ENCODE assay signal across 8 mouse cellular contexts in the genomic region with DNA sequence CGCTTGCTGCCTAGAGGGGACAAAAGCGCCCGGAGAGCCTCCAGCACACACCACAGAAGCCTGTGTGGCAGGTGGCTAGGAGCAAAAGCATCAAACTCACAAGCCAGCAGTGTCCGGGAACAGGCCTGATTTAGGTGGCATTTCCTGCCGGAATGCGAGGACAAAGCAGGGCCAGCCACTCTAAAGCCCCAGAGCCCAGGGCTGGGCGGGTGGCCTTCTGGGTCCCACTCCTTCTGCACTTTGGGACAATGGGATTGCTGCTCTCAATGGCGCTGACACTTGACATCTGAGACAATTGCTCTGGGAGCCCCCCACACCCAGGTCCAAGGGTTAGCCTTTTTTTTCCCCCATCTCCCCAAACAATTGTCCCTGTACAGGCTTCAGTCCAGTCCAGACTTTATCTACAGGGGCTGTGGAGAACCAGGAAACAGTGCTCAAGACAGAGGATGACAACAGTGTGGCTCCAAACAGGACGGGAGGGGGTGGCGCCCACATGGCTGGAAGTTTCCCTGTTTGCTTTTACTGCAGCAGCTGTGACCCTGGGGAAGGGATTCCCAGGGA. TPM values are rescaled to one million over a fixed set of nuclear protein-coding genes. Genes with fewer than 3 reads are reported as not detected.
DNase-seq lines count a peak whose midpoint lies in the region; ATAC-seq and TF ChIP-seq lines count a peak whose summit lies in the region.

No protein-coding gene starts in this region.

- H3K9me3 ChIP-seq in MEL (replicated peaks; ENCODE audit: insufficient read depth, low read length) = no peaks in the 10 kb centered on the region
- H3K9me3 ChIP-seq in embryonic facial prominence, embryonic 12.5 days = no peaks in the 10 kb centered on the region
- no peaks in the 10 kb centered on the region for H3K9me3 ChIP-seq in intestine, postnatal 0 days (ENCODE audit: control insufficient read depth)
- no peaks in the 10 kb centered on the region for H3K9me3 ChIP-seq in lung, embryonic 16.5 days (ENCODE audit: control insufficient read depth, low read length)

- no peak for ATAC-seq in embryonic facial prominence, embryonic 12.5 days (ENCODE audit: insufficient number of reproducible peaks, insufficient read depth, low FRiP score, low TSS enrichment)
- no peak for ATAC-seq in intestine, postnatal 0 days
- peak; percentile 72 for ATAC-seq in lung, embryonic 16.5 days (ENCODE audit: low read depth)

- no peak overlapping the region for H3K9ac ChIP-seq in MEL (ENCODE audit: control insufficient read depth, low read depth, low read length, poor library complexity, severe bottlenecking)
- H3K9ac ChIP-seq in embryonic facial prominence, embryonic 12.5 days = no peak overlapping the region
- no peak overlapping the region for H3K9ac ChIP-seq in intestine, postnatal 0 days (ENCODE audit: low read depth, low read length)
- no peak overlapping the region; the same call in 1 of the 2 replicates for H3K9ac ChIP-seq in lung, embryonic 16.5 days (ENCODE audit: low read length)

- peaks cover 12 to 28% of the 10 kb centered on the region in 2 experiments for H3K4me1 ChIP-seq in MEL (ENCODE audit: control insufficient read depth in 1 of 2, insufficient read depth in 2 of 2, low read length in 2 of 2)
- H3K4me1 ChIP-seq in embryonic facial prominence, embryonic 12.5 days = peaks cover 23% of the 10 kb centered on the region
- H3K4me1 ChIP-seq in intestine, postnatal 0 days (replicated peaks; ENCODE audit: control insufficient read depth, insufficient read depth, low read length) = no peaks in the 10 kb centered on the region
- 0 out of 2 replicates have a peak, but pooled peaks cover 2% of the 10 kb centered on the region for H3K4me1 ChIP-seq in lung, embryonic 16.5 days (replicated peaks; ENCODE audit: control insufficient read depth, insufficient read depth, low read length)

- WGBS in embryonic facial prominence, embryonic 12.5 days = 44% methylated on average over 10 of the region's 10 CpGs
- 54% methylated on average over 10 of the region's 10 CpGs for WGBS in intestine, postnatal 0 days
- 41% methylated on average over 10 of the region's 10 CpGs for WGBS in lung, embryonic 16.5 days

- H3K4me2 ChIP-seq in embryonic facial prominence, embryonic 12.5 days (replicated peaks) = no peak overlapping the region
- H3K4me2 ChIP-seq in intestine, postnatal 0 days (replicated peaks; ENCODE audit: low read depth) = no peak overlapping the region
- H3K4me2 ChIP-seq in lung, embryonic 16.5 days (ENCODE audit: low read depth, low read length) = no peak overlapping the region

- H3K27ac ChIP-seq in MEL (ENCODE audit: control insufficient read depth, low read depth, low read length) = peak overlapping the region; percentile 72; the same call in 1 of the 2 replicates
- peak overlapping the region; percentile 59; the same call in 1 of the 2 replicates for H3K27ac ChIP-seq in embryonic facial prominence, embryonic 12.5 days
- 0 out of 2 replicates have a peak overlapping the region, but pooled peaks have one; percentile 21 for H3K27ac ChIP-seq in intestine, postnatal 0 days (ENCODE audit: low read depth, low read length)
- H3K27ac ChIP-seq in lung, embryonic 16.5 days (ENCODE audit: low read length) = peak overlapping the region; percentile 84

- H3K79me2 ChIP-seq in MEL (ENCODE audit: control insufficient read depth, insufficient read depth, low read length, poor library complexity) = no peaks in the 10 kb centered on the region; the same call in 1 of the 2 replicates

- no peaks in the 10 kb centered on the region for H3K27me3 ChIP-seq in MEL (ENCODE audit: control insufficient read depth in 1 of 2, insufficient read depth in 2 of 2, low read length in 2 of 2)
- no peaks in the 10 kb centered on the region for H3K27me3 ChIP-seq in embryonic facial prominence, embryonic 12.5 days
- H3K27me3 ChIP-seq in intestine, postnatal 0 days (replicated peaks; ENCODE audit: control insufficient read depth, insufficient read depth, low read length) = no peaks in the 10 kb centered on the region
- H3K27me3 ChIP-seq in lung, embryonic 16.5 days (ENCODE audit: control insufficient read depth, insufficient read depth, low read depth, low read length) = no peaks in the 10 kb centered on the region

- no peak for DNase-seq in MEL (ENCODE audit: low read depth, low spot score)
- peak; percentile 58 for DNase-seq in yolk sac, embryonic 10.5 days (ENCODE audit: low spot score)
- DNase-seq in right cerebral cortex, adult 2 months (ENCODE audit: low spot score in 2 of 2) = no peak
- no peak for DNase-seq in cerebellum, adult 9-10 months
- DNase-seq in layer of hippocampus, adult 9-11 months = no peak

- TF ChIP-seq EP300 in MEL (IDR thresholded peaks at IDR 0.05; ENCODE audit: low read depth in 1 of 2, low read length in 2 of 2) = no peak

- TF ChIP-seq CTCF in MEL (IDR thresholded peaks at IDR 0.05 in 2 of 3, conservative IDR thresholded peaks at IDR 0.05 in 1 of 3; ENCODE audit: control insufficient read depth in 1 of 3, insufficient read depth in 1 of 3, low read depth in 2 of 3, low read length in 3 of 3, poor library complexity in 1 of 3, severe bottlenecking in 1 of 3) = no peak
- TF ChIP-seq CTCF in intestine, postnatal 0 days (IDR thresholded peaks at IDR 0.05; ENCODE audit: low read depth) = no peak

- TF ChIP-seq RAD21 in MEL (IDR thresholded peaks at IDR 0.05; ENCODE audit: low read depth, low read length) = no peak

- no peak for TF ChIP-seq POLR2A in MEL (IDR thresholded peaks at IDR 0.05; ENCODE audit: control insufficient read depth in 1 of 2, insufficient read depth in 1 of 2, low read depth in 1 of 2, low read length in 2 of 2, poor library complexity in 1 of 2)

- H3K36me3 ChIP-seq in MEL (ENCODE audit: control insufficient read depth in 1 of 2, insufficient read depth in 2 of 2, low read length in 2 of 2) = peaks cover 0 to 19% of the 10 kb centered on the region in 2 experiments; a peak in 2 of 4 replicates
- no peaks in the 10 kb centered on the region for H3K36me3 ChIP-seq in embryonic facial prominence, embryonic 12.5 days
- no peaks in the 10 kb centered on the region for H3K36me3 ChIP-seq in intestine, postnatal 0 days (ENCODE audit: control insufficient read depth, insufficient read depth)
- no peaks in the 10 kb centered on the region for H3K36me3 ChIP-seq in lung, embryonic 16.5 days (ENCODE audit: control insufficient read depth, insufficient read depth, low read length)

- no peak overlapping the region for H3K4me3 ChIP-seq in MEL (ENCODE audit: control insufficient read depth in 1 of 2, insufficient read depth in 1 of 2, low read depth in 2 of 2, low read length in 2 of 2)
- no peak overlapping the region for H3K4me3 ChIP-seq in embryonic facial prominence, embryonic 12.5 days
- H3K4me3 ChIP-seq in intestine, postnatal 0 days (ENCODE audit: low read depth, low read length) = no peak overlapping the region
- no peak overlapping the region for H3K4me3 ChIP-seq in lung, embryonic 16.5 days (ENCODE audit: low read length)

TF ChIP-seq in MEL, 35 proteins besides CTCF, POLR2A, EP300 and RAD21:
- TF ChIP-seq TCF12 (IDR thresholded peaks at IDR 0.05; ENCODE audit: low read depth, low read length) (no peak), MEF2A (IDR thresholded peaks at IDR 0.05; ENCODE audit: extremely low read depth, insufficient replicate concordance, low read depth, low read length, poor library complexity, severe bottlenecking) (no peak), GABPA (IDR thresholded peaks at IDR 0.05; ENCODE audit: low read depth, low read length) (no peak)

RNA-seq across cellular contexts. Expression of gene Prex1, which starts 56.1 kb away (rescaled TPM):
- 8.0 and 8.5 TPM in 2 replicates for total RNA-seq in MEL (2012; rRNA removed)
- polyA plus RNA-seq in MEL (2012; ENCODE audit: insufficient read depth in 1 of 2, insufficient read length in 2 of 2, low read depth in 1 of 2, low replicate concordance in 2 of 2, missing spikeins in 1 of 2) = 10 to 100 TPM; 15.8 to 33.1 TPM
- 36.2 and 41.5 TPM in 2 replicates for polyA plus RNA-seq in embryonic facial prominence, embryonic 12.5 days (2016; fragmentation: Nextera tagmentation; extraction: Ambion mirVana)
- 4.0 TPM in 2 replicates for polyA plus RNA-seq in intestine, postnatal 0 days (2015; fragmentation: Nextera tagmentation; extraction: Ambion mirVana)
- 8.9 and 10.7 TPM in 2 replicates for polyA plus RNA-seq in lung, embryonic 16.5 days (2015; fragmentation: Nextera tagmentation; extraction: Ambion mirVana)

Comparison
In these comparisons a context has a peak if more than half of its experiments do, and no peak if none do; other contexts are left out.
1. H3K27ac ChIP-seq: peak in every context shown above with its lines; median percentile 84 in lung, embryonic 16.5 days; 72 in MEL; 59 in embryonic facial prominence, embryonic 12.5 days; 21 in intestine, postnatal 0 days.